Mouse (Mus musculus) left cerebral cortex, adult 18-20 months (tissue): ENCODE measurements around the gene Hs6st1. TPM values are rescaled to one million over a fixed set of nuclear protein-coding genes. Genes with fewer than 3 reads are reported as not detected.
A peak's percentile ranks its signal among the peaks of the same experiment; 100 is the strongest.

Experiments used
- DNase-seq, 2 experiments: peaks; one replicate each; pipeline ENCODE4 v3.0.0; 2021 to 2022; ENCODE audit warnings: low spot score in 2 of 2, mixed read lengths in 1 of 2
- total RNA-seq, 2 experiments: library from RNA; stranded (reverse); gene quantifications; 2 replicates each; pipeline ENCODE4 v1.2.3; 2021

Gene Hs6st1
- total RNA-seq, 2 experiments from 2014 or later = 48.6 to 51.7 TPM

- DNase-seq = no peak
Observed at GRCm38 (mm10) chr1:36064223-36064622, 4.0 kb upstream of the Hs6st1 start.

- DNase-seq = peak; percentile 91 to 93
Observed at GRCm38 (mm10) chr1:36064861-36065760, 3.1 kb upstream of the Hs6st1 start.

GRCm38 (mm10) chr1:36065761-36066150 is 2.4 kb upstream of the Hs6st1 start:
- DNase-seq = no peak

GRCm38 (mm10) chr1:36066216-36066980 is 1.8 kb upstream of the Hs6st1 start:
- no peak for DNase-seq

GRCm38 (mm10) chr1:36067201-36067600 is 999 bp upstream of the Hs6st1 start:
- DNase-seq = no peak

- no peak for DNase-seq
Observed at GRCm38 (mm10) chr1:36067611-36068010, 589 bp upstream of the Hs6st1 start.

- DNase-seq = no peak
Observed at GRCm38 (mm10) chr1:36068531-36069120, 426 bp downstream of the Hs6st1 start.

- no peak for DNase-seq
Observed at GRCm38 (mm10) chr1:36069291-36069771, 1.1 kb downstream of the Hs6st1 start.

- no peak for DNase-seq
Observed at GRCm38 (mm10) chr1:36070190-36070589, 2.0 kb downstream of the Hs6st1 start.

GRCm38 (mm10) chr1:36070740-36071139 is 2.5 kb downstream of the Hs6st1 start:
- no peak for DNase-seq

GRCm38 (mm10) chr1:36071176-36071575 is 3.0 kb downstream of the Hs6st1 start:
- no peak for DNase-seq

- DNase-seq = no peak
Observed at GRCm38 (mm10) chr1:36071611-36072010, 3.4 kb downstream of the Hs6st1 start.

- no peak for DNase-seq
Observed at GRCm38 (mm10) chr1:36072588-36073556, 4.7 kb downstream of the Hs6st1 start.

- DNase-seq = no peak
Observed at GRCm38 (mm10) chr1:36073566-36073965, 5.4 kb downstream of the Hs6st1 start.

- no peak for DNase-seq
Observed at GRCm38 (mm10) chr1:36074197-36074596, 6.0 kb downstream of the Hs6st1 start.

GRCm38 (mm10) chr1:36074968-36075367 is 6.8 kb downstream of the Hs6st1 start:
- DNase-seq = no peak

GRCm38 (mm10) chr1:36075652-36076051 is 7.5 kb downstream of the Hs6st1 start:
- no peak for DNase-seq

GRCm38 (mm10) chr1:36077084-36077483 is 8.9 kb downstream of the Hs6st1 start:
- DNase-seq = no peak

- DNase-seq = no peak
Observed at GRCm38 (mm10) chr1:36078250-36078649, 10.1 kb downstream of the Hs6st1 start.

- no peak for DNase-seq
Observed at GRCm38 (mm10) chr1:36079679-36080078, 11.5 kb downstream of the Hs6st1 start.
